Mouse (Mus musculus): Measurements from ENCODE around the gene Slc25a30. TPM values are rescaled to one million over a fixed set of nuclear protein-coding genes. Genes with fewer than 3 reads are reported as not detected.

Slc25a30 gene
- polyA plus RNA-seq, 1 experiment from 2014 or later = 22.7 TPM

- H3K4me1 ChIP-seq (replicated peaks; ENCODE audit: insufficient read depth, low read length) = peaks cover 9% of the 10 kb centered on the region; the same call in 1 of the 2 replicates
- no peaks in the 10 kb centered on the region for H3K36me3 ChIP-seq (ENCODE audit: insufficient read depth, low read length)
- no peaks in the 10 kb centered on the region for H3K9me3 ChIP-seq (replicated peaks; ENCODE audit: low read length)
- no peak overlapping the region for H3K4me2 ChIP-seq (ENCODE audit: low read length)
- H3K4me3 ChIP-seq (replicated peaks; ENCODE audit: low read depth, low read length) = no peak overlapping the region
- 66% methylated on average over 8 of the region's 8 CpGs for WGBS
- ATAC-seq (replicated peaks; ENCODE audit: low FRiP score, low read depth) = no peak
- no peak for DNase-seq (ENCODE audit: low spot score)
- H3K9ac ChIP-seq (ENCODE audit: low read depth, low read length) = no peak overlapping the region
- no peaks in the 10 kb centered on the region for H3K27me3 ChIP-seq (ENCODE audit: insufficient read depth, low read length)
- H3K27ac ChIP-seq = peak overlapping the region; percentile 55; the same call in 1 of the 2 replicates
- TF ChIP-seq CTCF (IDR thresholded peaks at IDR 0.05; ENCODE audit: low read depth) = peak; percentile 33; the same call in 1 of the 2 replicates
Measured at GRCm38 (mm10) chr14:75771101-75771501, 15.7 kb downstream of the Slc25a30 start.

GRCm38 (mm10) chr14:75769334-75769733 lies 17.5 kb downstream of the Slc25a30 start:
- no peaks in the 10 kb centered on the region for H3K9me3 ChIP-seq (replicated peaks; ENCODE audit: low read length)
- 66% methylated on average over 9 of the region's 9 CpGs for WGBS
- no peak for TF ChIP-seq CTCF (IDR thresholded peaks at IDR 0.05; ENCODE audit: low read depth)
- H3K4me1 ChIP-seq (replicated peaks; ENCODE audit: insufficient read depth, low read length) = 0 out of 2 replicates have a peak, but pooled peaks cover 8% of the 10 kb centered on the region
- H3K36me3 ChIP-seq (ENCODE audit: insufficient read depth, low read length) = no peaks in the 10 kb centered on the region; the same call in 1 of the 2 replicates
- ATAC-seq (replicated peaks; ENCODE audit: low FRiP score, low read depth) (no peak), DNase-seq (ENCODE audit: low spot score) (no peak)
- no peak overlapping the region for H3K27ac ChIP-seq
- H3K4me2 ChIP-seq (ENCODE audit: low read length) = no peak overlapping the region
- H3K4me3 ChIP-seq (replicated peaks; ENCODE audit: low read depth, low read length) = no peak overlapping the region
- H3K27me3 ChIP-seq (ENCODE audit: insufficient read depth, low read length) = no peaks in the 10 kb centered on the region
- no peak overlapping the region for H3K9ac ChIP-seq (ENCODE audit: low read depth, low read length)

DNA sequence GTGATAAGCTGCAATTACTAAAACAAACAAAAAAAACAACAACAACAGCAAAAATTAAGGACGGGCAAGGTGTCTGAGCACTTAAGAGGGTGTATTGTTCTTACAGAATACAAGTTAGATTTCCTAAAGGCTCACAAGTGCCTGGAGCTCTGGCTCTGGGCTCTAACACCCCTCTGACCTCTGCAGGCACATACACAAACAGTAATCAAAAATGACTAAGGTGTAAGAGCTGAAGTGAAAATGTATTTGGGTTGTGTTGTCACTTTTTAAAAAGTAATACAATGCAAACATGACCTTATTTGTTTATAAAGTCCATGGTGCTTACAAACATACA lies 18.6 kb downstream of the Slc25a30 start:
- no peak overlapping the region for H3K4me3 ChIP-seq (replicated peaks; ENCODE audit: low read depth, low read length)
- H3K27me3 ChIP-seq (ENCODE audit: insufficient read depth, low read length) = no peaks in the 10 kb centered on the region
- no peak overlapping the region for H3K9ac ChIP-seq (ENCODE audit: low read depth, low read length)
- ATAC-seq (replicated peaks; ENCODE audit: low FRiP score, low read depth) = no peak
- WGBS = 11% methylated on average over 1 of the region's 1 CpGs
- H3K27ac ChIP-seq = no peak overlapping the region
- H3K36me3 ChIP-seq (ENCODE audit: insufficient read depth, low read length) = no peaks in the 10 kb centered on the region; the same call in 1 of the 2 replicates
- H3K4me1 ChIP-seq (replicated peaks; ENCODE audit: insufficient read depth, low read length) = 0 out of 2 replicates have a peak, but pooled peaks cover under 1% of the 10 kb centered on the region
- TF ChIP-seq CTCF (IDR thresholded peaks at IDR 0.05; ENCODE audit: low read depth) = no peak
- H3K4me2 ChIP-seq (ENCODE audit: low read length) = no peak overlapping the region
- DNase-seq (ENCODE audit: low spot score) = no peak
- H3K9me3 ChIP-seq (replicated peaks; ENCODE audit: low read length) = no peaks in the 10 kb centered on the region

GRCm38 (mm10) chr14:75767492-75768274 lies 19.2 kb downstream of the Slc25a30 start:
- peaks cover 4% of the 10 kb centered on the region; the same call in 1 of the 2 replicates for H3K36me3 ChIP-seq (ENCODE audit: insufficient read depth, low read length)
- ATAC-seq (replicated peaks; ENCODE audit: low FRiP score, low read depth) (peak; percentile 68), DNase-seq (ENCODE audit: low spot score) (peak; percentile 91)
- no peak overlapping the region for H3K9ac ChIP-seq (ENCODE audit: low read depth, low read length)
- no peaks in the 10 kb centered on the region for H3K27me3 ChIP-seq (ENCODE audit: insufficient read depth, low read length)
- peak; percentile 93 for TF ChIP-seq CTCF (IDR thresholded peaks at IDR 0.05; ENCODE audit: low read depth)
- no peaks in the 10 kb centered on the region for H3K4me1 ChIP-seq (replicated peaks; ENCODE audit: insufficient read depth, low read length)
- H3K9me3 ChIP-seq (replicated peaks; ENCODE audit: low read length) = no peaks in the 10 kb centered on the region
- peak overlapping the region; percentile 30; the same call in 1 of the 2 replicates for H3K4me2 ChIP-seq (ENCODE audit: low read length)
- no peak overlapping the region for H3K27ac ChIP-seq
- no peak overlapping the region for H3K4me3 ChIP-seq (replicated peaks; ENCODE audit: low read depth, low read length)
- 48% methylated on average over 17 of the region's 17 CpGs for WGBS

DNA sequence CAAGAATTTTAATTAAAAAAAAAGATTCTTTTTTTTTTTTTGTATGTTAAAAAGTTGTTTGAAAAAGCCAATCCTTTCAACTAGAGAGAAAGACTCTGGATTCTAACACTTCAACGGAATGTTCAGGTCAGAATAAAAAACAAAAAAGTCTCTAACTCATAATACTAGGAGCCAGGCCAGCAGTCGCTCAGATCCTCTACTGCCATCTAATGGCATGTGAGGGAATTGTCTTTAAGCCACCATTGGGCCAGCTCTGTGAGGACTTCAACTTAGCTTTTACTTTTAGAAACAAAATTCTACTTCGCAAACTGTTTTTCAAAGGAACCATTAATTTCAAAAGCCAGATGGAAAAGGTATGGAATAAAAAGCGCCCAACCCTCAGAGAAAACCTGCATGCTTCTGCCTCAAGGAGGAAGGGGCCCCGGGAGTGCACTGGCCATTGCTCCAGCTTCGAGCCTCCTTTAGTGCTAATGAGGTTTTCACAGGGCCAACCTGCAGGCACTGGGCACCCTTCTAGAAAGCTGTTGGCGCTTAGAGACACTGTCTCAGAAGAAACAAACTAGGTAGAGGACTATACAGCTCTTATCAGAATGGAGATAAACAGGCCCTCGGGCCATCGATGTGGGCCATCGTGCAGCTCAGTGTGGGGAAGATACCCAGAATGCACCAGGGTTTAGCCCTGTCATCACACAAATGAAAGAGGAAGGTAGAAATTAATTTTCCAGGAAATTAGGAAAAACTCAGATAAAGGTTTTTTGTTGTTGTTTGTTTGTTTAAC lies 25.6 kb downstream of the Slc25a30 start:
- TF ChIP-seq CTCF (IDR thresholded peaks at IDR 0.05; ENCODE audit: low read depth) = peak; percentile 79
- no peak overlapping the region for H3K9ac ChIP-seq (ENCODE audit: low read depth, low read length)
- no peaks in the 10 kb centered on the region for H3K27me3 ChIP-seq (ENCODE audit: insufficient read depth, low read length)
- ATAC-seq (replicated peaks; ENCODE audit: low FRiP score, low read depth) (no peak), DNase-seq (ENCODE audit: low spot score) (peak; percentile 77)
- no peaks in the 10 kb centered on the region for H3K9me3 ChIP-seq (replicated peaks; ENCODE audit: low read length)
- H3K36me3 ChIP-seq (ENCODE audit: insufficient read depth, low read length) = peaks cover 4% of the 10 kb centered on the region; the same call in 1 of the 2 replicates
- WGBS = 60% methylated on average over 10 of the region's 10 CpGs
- H3K4me3 ChIP-seq (replicated peaks; ENCODE audit: low read depth, low read length) = no peak overlapping the region
- H3K4me2 ChIP-seq (ENCODE audit: low read length) = no peak overlapping the region
- H3K27ac ChIP-seq = no peak overlapping the region
- no peaks in the 10 kb centered on the region for H3K4me1 ChIP-seq (replicated peaks; ENCODE audit: insufficient read depth, low read length)

- 0 out of 2 replicates have a peak, but pooled peaks cover 4% of the 10 kb centered on the region for H3K36me3 ChIP-seq (ENCODE audit: insufficient read depth, low read length)
- H3K9ac ChIP-seq (ENCODE audit: low read depth, low read length) = no peak overlapping the region
- H3K4me3 ChIP-seq (replicated peaks; ENCODE audit: low read depth, low read length) = no peak overlapping the region
- 79% methylated on average over 7 of the region's 7 CpGs for WGBS
- H3K9me3 ChIP-seq (replicated peaks; ENCODE audit: low read length) = no peaks in the 10 kb centered on the region
- DNase-seq (ENCODE audit: low spot score) (no peak), ATAC-seq (replicated peaks; ENCODE audit: low FRiP score, low read depth) (no peak)
- H3K27me3 ChIP-seq (ENCODE audit: insufficient read depth, low read length) = no peaks in the 10 kb centered on the region
- no peak overlapping the region for H3K27ac ChIP-seq
- H3K4me1 ChIP-seq (replicated peaks; ENCODE audit: insufficient read depth, low read length) = peaks cover 1% of the 10 kb centered on the region; the same call in 1 of the 2 replicates
- TF ChIP-seq CTCF (IDR thresholded peaks at IDR 0.05; ENCODE audit: low read depth) = no peak
- H3K4me2 ChIP-seq (ENCODE audit: low read length) = no peak overlapping the region
Measured at GRCm38 (mm10) chr14:75758401-75758800, 28.4 kb downstream of the Slc25a30 start.

Data from kidney, postnatal 0 days (tissue).